Mouse (Mus musculus): Measurements from ENCODE around the gene Vgll2.

DNA sequence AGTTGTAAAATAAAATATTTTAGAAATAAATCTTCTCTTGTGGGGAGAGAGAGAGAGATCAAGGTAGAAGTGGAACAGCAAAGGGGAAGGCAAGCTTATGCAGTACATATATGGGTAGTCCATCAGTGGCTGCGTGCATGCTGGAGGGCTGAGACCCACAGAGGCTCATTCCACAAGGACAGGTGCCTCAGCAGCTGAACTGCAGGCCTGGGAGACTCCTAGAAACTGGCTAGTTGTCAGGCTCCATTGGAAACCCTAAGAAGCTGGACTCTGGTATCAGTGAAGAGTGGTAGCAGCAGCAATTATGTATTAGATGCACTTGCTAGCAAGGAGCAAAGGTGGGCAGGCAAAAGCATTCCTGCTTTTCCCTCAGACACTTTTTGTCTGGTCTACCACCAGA is 17.1 kb downstream of the Vgll2 start:
- TF ChIP-seq CTCF (IDR thresholded peaks at IDR 0.05 in 2 of 3, conservative IDR thresholded peaks at IDR 0.05 in 1 of 3; ENCODE audit: control insufficient read depth in 1 of 3, insufficient read depth in 1 of 3, low read depth in 2 of 3, low read length in 3 of 3, poor library complexity in 1 of 3, severe bottlenecking in 1 of 3) (no peak), USF2 (IDR thresholded peaks at IDR 0.05; ENCODE audit: borderline replicate concordance in 1 of 2, insufficient read depth in 1 of 2, low read depth in 1 of 2, low read length in 2 of 2) (no peak), KAT2A (conservative IDR thresholded peaks at IDR 0.05; ENCODE audit: low read depth, low read length) (no peak), CHD2 (IDR thresholded peaks at IDR 0.05; ENCODE audit: low read length) (no peak)
